Mouse (Mus musculus) G1E (cell line): Measurements from ENCODE around the gene Rnase2b. TPM values are rescaled to one million over a fixed set of nuclear protein-coding genes. Genes with fewer than 3 reads are reported as not detected.
"Not testable (repeated sequence)": the region's sequence is repeated elsewhere in the genome, so short reads cannot be mapped to it uniquely, and the experiment has no call there.

Source experiments
- ATAC-seq: 2 replicates; pipeline ENCODE4 v1.8.0; 2016; ENCODE audit warnings: mild to moderate bottlenecking; ENCODE audit not compliant: insufficient number of reproducible peaks, poor library complexity, low FRiP score, severe bottlenecking; ENCODE audit errors: extremely low read depth
- DNase-seq: peaks from one replicate; pipeline ENCODE4 v3.0.0; 2012; ENCODE audit warnings: low spot score
- H3K27me3 ChIP-seq: 2 replicates; pipeline ENCODE4 v1.6.1; 2012; ENCODE audit warnings: mild to moderate bottlenecking, low read length, inconsistent platforms; ENCODE audit not compliant: insufficient read depth
- H3K36me3 ChIP-seq: replicated peaks from 2 replicates; pipeline ENCODE3; 2012; ENCODE audit warnings: mild to moderate bottlenecking, inconsistent platforms
- H3K4me1 ChIP-seq: 2 replicates; pipeline ENCODE4 v1.6.1; 2012; ENCODE audit warnings: low read depth, low read length, inconsistent platforms, mixed read lengths; ENCODE audit not compliant: insufficient read depth
- H3K4me3 ChIP-seq: 2 replicates; pipeline ENCODE4 v1.5.1; 2012; ENCODE audit warnings: low read depth, mild to moderate bottlenecking, inconsistent platforms, low read length, moderate library complexity, mixed read lengths
- H3K9me3 ChIP-seq: replicated peaks from 2 replicates; pipeline ENCODE4 v1.6.1; 2012; ENCODE audit warnings: inconsistent platforms
- CTCF ChIP-seq: IDR thresholded peaks from 2 replicates; pipeline ENCODE4 v1.5.1; 2012; ENCODE audit warnings: low read depth, low read length, inconsistent platforms, mixed read lengths
- GATA1 ChIP-seq: IDR thresholded peaks from 2 replicates; pipeline ENCODE4 v1.6.1; 2012; ENCODE audit warnings: borderline replicate concordance, low read length, inconsistent platforms, mixed read lengths
- GATA2 ChIP-seq: IDR thresholded peaks from 2 replicates; pipeline ENCODE4 v1.6.1; 2012; ENCODE audit warnings: low read depth, low read length, inconsistent platforms, borderline replicate concordance
- POLR2AphosphoS5 ChIP-seq: IDR thresholded peaks from 2 replicates; pipeline ENCODE4 v1.6.1; 2012; ENCODE audit warnings: low read depth, low read length, inconsistent platforms; ENCODE audit not compliant: insufficient replicate concordance
- TAL1 ChIP-seq: conservative IDR thresholded peaks from 2 replicates; pipeline ENCODE4 v1.6.1; 2012; ENCODE audit warnings: low read depth, low read length, inconsistent platforms, mixed read lengths
- polyA plus RNA-seq: library from polyadenylated mRNA; stranded (reverse); fragments of >175 nt; gene quantifications from 2 replicates; pipeline ENCODE4 v1.2.3, GENCODE M21; 2012
- total RNA-seq, 2 experiments: library from RNA; stranded (forward) in 1 of 2; stranded (reverse) in 1 of 2; fragments of 200-1000 nt in 1 of 2; fragments of >200 nt in 1 of 2; fragmentation: Nextera tagmentation in 1 of 2; gene quantifications; 2 replicates each; pipeline ENCODE4 v1.2.3; 2014 to 2017

The Rnase2b gene
- total and polyA plus RNA-seq, 3 experiments: not detected

DNA sequence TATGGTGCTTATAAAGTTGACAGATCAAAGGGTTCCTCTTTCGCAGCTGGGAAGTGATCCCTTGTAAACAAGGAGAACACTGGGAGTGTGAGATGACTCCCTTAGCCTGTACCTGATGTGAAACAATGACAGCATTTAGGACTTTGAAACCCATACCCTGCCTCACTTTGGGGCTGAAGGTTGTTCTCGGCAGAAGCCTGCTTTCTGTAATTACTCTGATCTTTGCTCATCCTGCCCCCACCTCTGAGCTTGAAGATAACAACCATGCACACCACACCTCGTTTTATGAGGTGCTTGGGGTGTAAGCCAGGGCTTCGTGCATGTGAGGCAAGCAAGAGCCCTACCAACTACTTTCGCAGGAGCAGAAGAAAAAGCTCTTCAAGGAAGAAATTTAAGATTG lies 12.9 kb upstream of the Rnase2b start:
- Histone ChIP-seq H3K9me3 (no peaks in the 10 kb centered on the region), H3K4me3 (no peak overlapping the region), H3K4me1 (peaks cover 58% of the 10 kb centered on the region), H3K27me3 (peaks cover 22% of the 10 kb centered on the region), H3K36me3 (no peaks in the 10 kb centered on the region)
- no peak for ATAC-seq
- TF ChIP-seq GATA1: no peak
- no peak for TF ChIP-seq GATA2
- TF ChIP-seq CTCF: no peak
- TF ChIP-seq POLR2AphosphoS5: no peak
- TF ChIP-seq TAL1: no peak
- no peak for DNase-seq

DNA sequence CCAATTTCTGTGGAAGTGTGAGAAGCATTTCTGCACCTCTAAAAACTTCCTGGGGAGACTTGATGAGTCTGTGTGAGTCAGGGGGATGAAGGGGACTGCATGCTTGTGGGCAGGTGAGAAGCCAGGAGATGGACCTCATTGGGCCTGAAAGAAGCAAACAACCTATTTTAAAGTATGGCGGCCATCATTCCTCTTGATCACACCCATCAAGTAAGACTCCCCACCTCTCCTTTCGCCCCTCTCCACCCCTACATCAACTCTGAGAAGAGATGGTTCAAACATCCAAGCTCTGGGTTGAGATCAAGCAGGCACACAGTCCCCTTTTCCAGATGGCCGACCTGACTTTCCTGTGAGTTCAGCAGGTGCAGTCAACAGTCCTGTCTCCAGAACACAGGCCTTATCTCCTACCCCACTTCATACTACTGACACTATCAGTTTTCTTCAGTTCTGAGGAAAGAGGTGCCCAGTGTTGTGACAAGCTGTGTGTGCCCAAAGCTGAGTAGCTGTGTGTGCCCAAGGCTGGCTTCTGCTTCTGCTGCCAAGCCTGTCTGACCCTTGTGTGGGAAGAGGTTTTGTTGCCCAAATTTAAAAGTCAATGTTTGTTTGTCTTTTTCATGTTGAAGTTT lies 11.7 kb upstream of the Rnase2b start:
- no peak for DNase-seq
- TF ChIP-seq GATA1 (no peak), TAL1 (0 out of 2 replicates have a peak, but pooled peaks have one; percentile 15)

DNA sequence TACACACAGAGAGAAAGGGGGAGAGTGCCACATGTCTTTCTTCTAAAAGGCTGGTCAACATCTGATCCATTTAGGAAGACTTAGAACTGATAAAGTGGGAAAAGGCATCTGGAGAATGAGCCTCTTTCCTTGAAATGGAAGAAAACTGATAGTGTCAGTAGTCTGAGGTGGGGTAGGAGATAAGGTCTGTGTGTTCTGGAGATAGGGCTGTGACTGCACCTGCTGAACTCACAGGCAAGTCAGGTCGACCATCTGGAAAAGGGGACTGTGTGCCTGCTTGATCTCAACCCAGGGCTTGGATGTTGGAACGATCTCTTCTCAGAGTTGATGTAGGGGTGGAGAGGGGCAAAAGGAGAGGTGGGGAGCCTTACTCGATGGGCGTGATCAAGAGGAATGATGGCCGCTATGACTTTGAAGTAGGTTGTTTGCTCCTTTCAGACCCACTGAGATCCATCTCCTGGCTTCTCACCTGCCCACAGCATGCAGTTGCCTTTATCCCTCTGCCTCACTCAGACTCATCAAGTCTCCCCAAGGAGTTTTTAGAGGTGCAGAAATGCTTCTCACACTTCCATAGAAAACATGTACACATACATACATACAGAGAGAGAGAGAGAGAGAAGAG lies 9.7 kb upstream of the Rnase2b start:
- Histone ChIP-seq H3K4me3 (no peak overlapping the region), H3K4me1 (peaks cover 34% of the 10 kb centered on the region), H3K36me3 (no peaks in the 10 kb centered on the region), H3K27me3 (peaks cover 6% of the 10 kb centered on the region; the same call in 1 of the 2 replicates), H3K9me3 (no peaks in the 10 kb centered on the region)
- DNase-seq (no peak), ATAC-seq (peak; percentile 66)
- TF ChIP-seq TAL1 (peak; percentile 54), GATA2 (no peak)

More for the DNA sequence above, 11.7 kb upstream of the Rnase2b start:
- no peak for ATAC-seq
- Histone ChIP-seq H3K4me1 (peaks cover 50% of the 10 kb centered on the region), H3K27me3 (peaks cover 20% of the 10 kb centered on the region), H3K4me3 (no peak overlapping the region), H3K36me3 (no peaks in the 10 kb centered on the region), H3K9me3 (no peaks in the 10 kb centered on the region)

DNA sequence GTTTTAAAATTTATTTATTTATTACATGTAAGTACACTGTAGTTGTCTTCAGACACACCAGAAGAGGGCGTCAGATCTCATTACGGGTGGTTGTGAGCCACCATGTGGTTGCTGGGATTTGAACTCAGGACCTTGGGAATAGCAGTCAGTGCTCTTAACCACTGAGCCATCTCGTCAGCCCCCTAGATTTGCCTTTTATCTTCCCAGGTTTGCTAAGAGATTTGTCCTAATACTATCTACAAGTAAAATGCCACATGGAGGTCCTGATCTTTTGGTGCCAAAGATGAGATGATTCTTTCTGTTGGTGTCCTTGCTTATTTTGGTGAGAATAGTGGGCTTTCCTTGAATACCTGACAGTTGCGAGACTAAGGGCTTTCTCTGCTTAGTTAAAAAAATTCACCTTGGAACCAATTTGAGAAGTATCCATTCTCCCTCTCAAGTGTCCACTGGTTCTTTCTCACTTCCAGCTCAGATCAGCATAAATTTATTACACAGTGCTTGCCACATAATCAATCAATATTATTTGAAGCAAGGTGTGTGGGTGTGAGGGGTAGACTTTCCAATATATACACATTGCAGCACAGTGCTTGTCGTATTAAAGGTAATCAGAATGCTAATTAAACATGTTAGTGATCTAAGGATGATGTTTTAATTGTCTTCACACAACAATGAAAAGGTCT lies 5.9 kb upstream of the Rnase2b start:
- Histone ChIP-seq H3K36me3 (no peaks in the 10 kb centered on the region), H3K4me1 (peaks cover 8% of the 10 kb centered on the region), H3K27me3 (peaks cover 6% of the 10 kb centered on the region; the same call in 1 of the 2 replicates), H3K9me3 (no peaks in the 10 kb centered on the region), H3K4me3 (no peak overlapping the region)
- DNase-seq (no peak), ATAC-seq (no peak)
- TF ChIP-seq GATA1 (no peak), TAL1 (no peak), POLR2AphosphoS5 (no peak), GATA2 (no peak), CTCF (no peak)

DNA sequence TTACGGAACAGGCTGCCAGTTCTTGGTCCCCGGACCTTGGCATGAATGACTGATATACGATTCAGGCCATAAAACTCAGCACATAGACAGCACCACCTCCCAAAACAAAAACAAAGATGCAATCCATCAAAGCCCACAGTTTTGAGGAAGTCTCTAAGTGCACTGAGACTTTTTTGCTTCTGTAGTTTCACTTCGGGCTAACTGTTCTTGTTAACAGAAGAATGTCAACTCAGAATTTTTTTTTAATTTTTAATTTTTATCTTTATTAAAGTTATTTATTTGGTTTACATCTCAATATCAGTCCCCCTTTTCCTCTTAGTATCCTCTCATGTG lies 5.4 kb upstream of the Rnase2b start:
- no peak for ATAC-seq
- H3K9me3 ChIP-seq: no peaks in the 10 kb centered on the region

DNA sequence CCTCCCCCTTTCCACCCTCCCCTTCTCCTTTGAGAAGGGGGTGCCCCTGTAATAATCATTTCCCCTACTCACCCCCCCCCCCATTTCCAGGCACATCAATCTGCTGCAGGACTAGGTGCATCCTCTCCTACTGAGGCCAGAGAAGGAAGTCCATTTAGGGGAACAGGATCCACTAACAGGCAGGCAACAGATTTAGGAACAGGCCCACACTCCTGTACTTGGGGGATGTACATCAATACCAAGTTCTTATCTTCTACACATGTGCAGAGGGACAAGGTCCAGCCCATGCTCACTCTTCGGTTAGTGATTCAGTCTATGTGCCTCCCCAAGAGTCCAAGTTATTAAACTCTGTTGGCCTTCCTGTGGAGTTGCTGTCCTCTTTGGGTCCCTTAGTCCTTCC lies 5.0 kb upstream of the Rnase2b start:
- Histone ChIP-seq H3K9me3 (no peaks in the 10 kb centered on the region), H3K27me3 (peaks cover 6% of the 10 kb centered on the region; the same call in 1 of the 2 replicates), H3K4me3 (no peak overlapping the region), H3K36me3 (no peaks in the 10 kb centered on the region), H3K4me1 (peaks cover 6% of the 10 kb centered on the region)
- TF ChIP-seq CTCF (no peak), POLR2AphosphoS5 (no peak), GATA2 (no peak), GATA1 (no peak), TAL1 (no peak)
- no peak for ATAC-seq
- no peak for DNase-seq

More for the DNA sequence above, 5.4 kb upstream of the Rnase2b start:
- DNase-seq: no peak
- TF ChIP-seq POLR2AphosphoS5 (no peak), GATA1 (no peak), TAL1 (no peak), GATA2 (no peak), CTCF (no peak)
- H3K27me3 ChIP-seq: peaks cover 6% of the 10 kb centered on the region; the same call in 1 of the 2 replicates
- H3K4me3 ChIP-seq: no peak overlapping the region
- peaks cover 8% of the 10 kb centered on the region for H3K4me1 ChIP-seq
- H3K36me3 ChIP-seq: no peaks in the 10 kb centered on the region

DNA sequence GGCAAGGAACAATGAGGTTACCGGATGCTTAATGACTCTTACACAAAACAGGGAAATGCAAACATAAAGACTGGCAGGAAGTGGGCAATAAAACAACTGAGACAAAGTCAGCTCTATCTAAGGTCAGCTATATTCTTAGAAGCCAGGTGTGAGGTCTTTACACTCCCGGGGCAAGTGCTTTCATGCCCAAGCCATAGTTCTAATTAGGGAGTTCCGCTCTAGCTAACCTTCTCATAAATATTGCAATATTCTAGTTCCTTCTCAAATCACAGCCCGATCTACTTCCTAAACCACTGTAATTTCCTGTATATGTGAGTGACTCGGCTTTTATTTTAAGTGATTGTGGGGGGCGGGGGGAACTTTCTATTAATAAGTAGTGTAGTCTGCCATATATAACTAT lies 1.3 kb downstream of the Rnase2b start:
- H3K27me3 ChIP-seq: peaks cover 21% of the 10 kb centered on the region
- not testable (repeated sequence) for H3K4me3 ChIP-seq, ATAC-seq, H3K9me3 ChIP-seq, H3K36me3 ChIP-seq, H3K4me1 ChIP-seq, DNase-seq
